Mouse (Mus musculus) bone marrow, adult 2 months (tissue): ENCODE measurements around the gene Asns. TPM values are rescaled to one million over a fixed set of nuclear protein-coding genes. Genes with fewer than 3 reads are reported as not detected.
"Not testable (repeated sequence)": the region's sequence is repeated elsewhere in the genome, so short reads cannot be mapped to it uniquely, and the experiment has no call there.

Experiments used
- H3K27ac ChIP-seq: fragments of 200-500 bp; 2 replicates; pipeline ENCODE4 v1.5.1; 2012; ENCODE audit warnings: low read depth, mild to moderate bottlenecking, control low read depth, inconsistent platforms, low read length; ENCODE audit not compliant: control insufficient read depth, poor library complexity, insufficient read depth
- H3K4me1 ChIP-seq: fragments of 200-500 bp; 2 replicates; pipeline ENCODE4 v1.6.1; 2011; ENCODE audit warnings: low read length; ENCODE audit not compliant: control insufficient read depth, insufficient read depth
- H3K4me3 ChIP-seq: fragments of 200-500 bp; replicated peaks from 2 replicates; pipeline ENCODE3; 2011; ENCODE audit warnings: mild to moderate bottlenecking, low read depth, low read length, control low read depth; ENCODE audit not compliant: control insufficient read depth
- CTCF ChIP-seq: fragments of 200-500 bp; IDR thresholded peaks from 2 replicates; pipeline ENCODE4 v1.5.1; 2011; ENCODE audit warnings: low read length, control low read depth; ENCODE audit not compliant: control insufficient read depth, insufficient read depth
- POLR2A ChIP-seq: fragments of 200-500 bp; IDR thresholded peaks from 2 replicates; pipeline ENCODE4 v1.6.1; 2011; ENCODE audit warnings: low read depth, mild to moderate bottlenecking, control low read depth, low read length, borderline replicate concordance; ENCODE audit not compliant: control insufficient read depth
- WGBS: fragments of 180-500 bp; shearing (Covaris S2); methylation state at CpG from one replicate; pipeline ENCODE4 v1.1.7; 2018; 5-methylcytosine and 5-hydroxymethylcytosine counted together
- polyA plus RNA-seq: library from polyadenylated mRNA; stranded (reverse); fragments of >200 nt; gene quantifications from 2 replicates; pipeline ENCODE4 v1.2.4, GENCODE M21; 2011; ENCODE audit warnings: low replicate concordance; ENCODE audit not compliant: missing spikeins, insufficient read depth, insufficient read length

Gene Asns
- polyA plus RNA-seq, 1 experiment: 83.5 TPM

DNA sequence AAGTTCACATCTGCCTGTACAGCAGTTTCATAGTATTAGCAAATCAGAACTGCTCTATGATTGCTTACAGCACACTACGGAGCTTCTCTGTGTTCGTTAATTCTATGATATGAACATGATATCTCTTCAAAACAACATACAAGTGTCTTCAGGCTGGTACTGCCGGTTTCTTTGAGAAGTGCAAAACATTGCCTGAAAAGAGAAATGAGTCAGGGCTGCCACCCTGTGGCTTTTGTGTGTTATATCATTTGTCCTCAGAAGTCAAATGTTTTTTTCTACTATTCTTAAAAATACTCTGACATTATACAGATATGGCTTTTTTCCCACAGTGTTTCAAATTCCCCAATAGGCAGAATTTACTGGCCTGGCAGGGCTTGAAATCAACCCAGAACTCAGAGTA is 22.5 kb downstream of the Asns start:
- Histone ChIP-seq H3K4me3 (no peak overlapping the region), H3K27ac (no peak overlapping the region), H3K4me1 (no peaks in the 10 kb centered on the region)
- TF ChIP-seq CTCF (no peak), POLR2A (no peak)
- WGBS: 31% methylated on average over 3 of the region's 3 CpGs

DNA sequence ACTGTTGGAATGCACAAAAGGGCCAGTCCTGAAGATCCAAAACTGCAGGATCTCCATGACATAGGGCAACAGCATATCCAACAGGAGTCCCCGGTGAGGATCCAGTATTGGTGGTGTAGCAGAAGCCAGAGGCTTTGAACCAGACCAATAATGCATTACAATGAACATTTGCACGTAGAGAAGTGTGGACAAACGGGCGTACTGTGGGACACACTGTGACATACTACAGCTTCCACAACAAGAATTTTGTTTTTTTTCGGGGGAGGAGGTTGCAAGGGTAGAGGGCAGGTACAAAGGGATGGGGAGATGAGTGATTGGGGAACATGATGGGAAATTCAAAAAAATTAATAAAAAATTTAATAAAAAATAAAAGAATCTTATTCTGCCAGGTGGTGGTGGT is 23.3 kb downstream of the Asns start:
- Histone ChIP-seq H3K27ac (no peak overlapping the region), H3K4me1 (no peaks in the 10 kb centered on the region), H3K4me3 (no peak overlapping the region)
- 72% methylated on average over 5 of the region's 5 CpGs for WGBS
- TF ChIP-seq CTCF (no peak), POLR2A (no peak)

DNA sequence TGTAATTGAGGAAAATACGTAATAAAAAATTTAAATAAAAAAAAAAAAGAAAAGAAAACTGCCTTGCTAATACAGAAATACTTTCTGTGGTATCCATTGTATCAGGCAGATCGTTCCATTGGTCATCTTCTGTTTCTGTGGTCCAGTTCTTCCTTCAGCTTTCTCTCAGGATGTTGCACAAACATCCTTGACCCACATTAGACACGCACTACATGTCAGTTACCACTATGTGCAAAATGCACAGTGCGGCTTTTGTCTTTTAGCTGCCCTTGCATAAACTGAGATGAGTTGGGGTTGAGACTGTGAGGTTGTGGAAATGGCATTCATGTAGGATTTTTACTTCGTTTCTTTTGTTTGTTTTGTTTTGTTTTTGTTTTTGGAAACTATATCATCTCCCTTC is 24.7 kb downstream of the Asns start:
- no peaks in the 10 kb centered on the region for H3K4me1 ChIP-seq
- H3K27ac ChIP-seq: no peak overlapping the region
- WGBS: 44% methylated on average over 5 of the region's 5 CpGs
- TF ChIP-seq CTCF (no peak), POLR2A (no peak)
- H3K4me3 ChIP-seq: no peak overlapping the region

DNA sequence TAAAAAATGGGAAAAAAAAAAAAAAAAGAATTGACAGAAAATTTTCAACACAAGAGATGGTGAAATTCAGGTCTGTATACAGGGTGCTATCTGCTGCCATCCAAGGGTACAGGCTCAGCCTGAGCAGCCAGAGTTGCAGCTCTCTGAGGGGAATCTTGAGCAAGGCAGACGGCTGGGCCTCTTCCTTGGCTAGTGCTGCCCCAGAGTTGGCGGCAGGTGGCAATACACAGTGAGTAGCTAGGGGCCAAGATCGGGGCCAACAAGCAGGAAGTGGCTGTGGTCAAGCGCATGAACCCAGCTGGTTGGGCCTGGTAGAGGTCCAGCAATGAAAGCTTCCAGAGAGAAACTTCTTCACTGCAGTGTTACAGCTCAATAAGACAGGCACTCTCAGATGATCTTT is 27.2 kb downstream of the Asns start:
- H3K4me1 ChIP-seq, H3K4me3 ChIP-seq, H3K27ac ChIP-seq: not testable (repeated sequence)
- WGBS: 27% methylated on average over 4 of the region's 4 CpGs

- Histone ChIP-seq H3K4me1 (no peaks in the 10 kb centered on the region), H3K4me3 (no peak overlapping the region), H3K27ac (no peak overlapping the region)
- 29% methylated on average over 4 of the region's 4 CpGs for WGBS
- TF ChIP-seq CTCF (no peak), POLR2A (no peak)
Observed at GRCm38 (mm10) chr6:7661455-7661854, 31.6 kb downstream of the Asns start.

- H3K4me3 ChIP-seq: no peak overlapping the region
- 55% methylated on average over 5 of the region's 5 CpGs for WGBS
- no peaks in the 10 kb centered on the region for H3K4me1 ChIP-seq
- H3K27ac ChIP-seq: no peak overlapping the region
- TF ChIP-seq CTCF (peak; percentile 23; the same call in 1 of the 2 replicates), POLR2A (no peak)
Observed at GRCm38 (mm10) chr6:7660377-7661080, 32.5 kb downstream of the Asns start.

DNA sequence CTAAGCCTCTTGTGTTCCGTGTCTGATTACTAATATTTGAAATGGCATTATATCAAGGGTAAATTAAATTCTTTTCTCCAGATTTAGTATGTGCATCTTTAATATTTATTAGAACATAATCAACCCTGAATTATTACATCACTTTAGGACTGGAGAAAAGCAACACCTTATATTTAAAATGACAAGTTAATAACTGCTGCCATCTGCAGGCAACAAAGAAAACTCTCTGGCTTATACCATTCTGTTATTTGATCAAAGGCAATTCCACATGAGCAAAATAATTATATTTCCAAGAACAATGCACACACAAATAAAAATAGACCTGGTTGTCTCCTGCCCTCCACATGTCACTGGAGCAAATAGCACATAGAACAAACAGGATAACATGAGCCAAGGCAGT is 36.5 kb downstream of the Asns start:
- Histone ChIP-seq H3K27ac (no peak overlapping the region), H3K4me3 (no peak overlapping the region), H3K4me1 (no peaks in the 10 kb centered on the region)
- TF ChIP-seq CTCF: no peak
- 75% methylated on average over 1 of the region's 1 CpGs for WGBS

DNA sequence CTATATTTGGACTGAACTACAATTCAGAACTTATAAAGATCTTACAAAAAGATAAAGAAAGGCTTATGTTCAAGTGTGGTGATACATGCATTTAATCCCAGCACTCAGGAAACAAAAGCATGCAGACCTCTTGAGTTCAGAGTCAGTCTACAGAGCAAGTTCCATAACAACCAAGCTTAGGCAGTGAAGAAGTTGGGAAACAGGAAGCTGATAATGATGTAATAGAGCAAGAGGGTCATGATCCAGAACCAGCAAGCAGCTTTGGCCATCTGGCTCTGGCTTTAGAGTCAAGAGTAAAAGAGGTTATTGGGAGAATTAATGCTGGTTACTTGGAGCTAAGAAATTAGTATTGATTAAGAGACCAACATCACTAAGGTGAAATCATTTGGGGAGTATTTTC is 44.6 kb downstream of the Asns start:
- H3K4me3 ChIP-seq: no peak overlapping the region
- H3K27ac ChIP-seq: no peak overlapping the region
- no peaks in the 10 kb centered on the region for H3K4me1 ChIP-seq
- no peak for TF ChIP-seq CTCF

Other genes with a start within 250 kb of the Asns start
- not detected in 2 replicates for gene Tac1, start 138.4 kb downstream of the Asns start, polyA plus RNA-seq
- gene C1galt1, start 151.6 kb upstream of the Asns start, polyA plus RNA-seq: 9.7 and 11.1 TPM in 2 replicates